Mouse (Mus musculus) heart, adult 2 months (tissue): ENCODE results near the gene Hist2h2ab.

Experiments used
- CTCF ChIP-seq: fragments of 200-600 bp; IDR thresholded peaks from 2 replicates; pipeline ENCODE4 v1.8.1; 2022; ENCODE audit warnings: antibody characterized with exemption, mild to moderate bottlenecking, moderate library complexity
- EP300 ChIP-seq: fragments of 200-500 bp; IDR thresholded peaks from 2 replicates; pipeline ENCODE4 v1.6.1; 2011; ENCODE audit warnings: low read depth, low read length, control low read depth; ENCODE audit not compliant: insufficient read depth
- POLR2A ChIP-seq: fragments of 200-500 bp; IDR thresholded peaks from 2 replicates; pipeline ENCODE4 v1.6.1; 2011; ENCODE audit warnings: mild to moderate bottlenecking, low read depth, low read length, control low read depth; ENCODE audit not compliant: insufficient read depth

DNA sequence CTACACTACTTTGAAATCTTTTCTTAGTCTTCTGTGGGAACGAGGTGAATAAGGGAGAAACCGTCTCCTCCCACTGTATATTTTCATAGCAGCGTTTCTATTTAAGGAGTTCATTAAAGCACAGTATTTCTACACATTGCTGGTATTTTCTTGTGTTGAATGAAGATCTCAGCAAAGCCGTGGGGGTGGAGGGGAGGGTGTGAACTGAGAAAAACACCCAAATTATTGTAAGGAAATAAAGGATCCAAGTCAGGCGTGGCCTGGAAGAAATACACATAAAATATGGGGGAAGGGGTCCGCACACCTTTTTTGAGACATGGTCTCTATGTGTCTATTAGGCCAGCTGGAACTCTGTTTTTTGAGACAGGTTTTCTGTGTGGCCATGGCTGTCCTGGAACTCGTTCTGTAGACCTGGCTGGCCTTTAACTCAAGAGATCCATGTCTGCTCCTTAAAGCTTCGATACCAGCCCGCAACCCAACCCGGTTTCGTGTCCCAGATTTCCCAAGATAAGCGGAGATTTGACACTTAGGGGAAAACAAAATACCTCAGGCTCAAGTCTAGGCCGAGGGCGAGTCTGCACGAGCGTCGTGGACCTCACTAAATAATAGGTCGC, 48.0 kb upstream of the Hist2h2ab start:
- TF ChIP-seq CTCF (no peak), EP300 (no peak), POLR2A (no peak)
